Mouse (Mus musculus): ENCODE data around the gene Fem1a. TPM values are rescaled to one million over a fixed set of nuclear protein-coding genes. Genes with fewer than 3 reads are reported as not detected.

Fem1a gene
- polyA plus RNA-seq, 1 experiment from 2014 or later: 22.9 TPM

- Histone ChIP-seq H3K4me3 (no peak overlapping the region), H3K4me1 (peaks cover 7% of the 10 kb centered on the region), H3K9ac (replicated peaks) (no peak overlapping the region), H3K27me3 (no peaks in the 10 kb centered on the region), H3K4me2 (replicated peaks) (no peak overlapping the region), H3K9me3 (no peaks in the 10 kb centered on the region), H3K27ac (replicated peaks) (no peak overlapping the region), H3K36me3 (no peaks in the 10 kb centered on the region)
- no peak for ATAC-seq (replicated peaks)
- WGBS: 100% methylated on average over 1 of the region's 1 CpGs
Observed at GRCm38 (mm10) chr17:56298238-56298637, 41.6 kb downstream of the Fem1a start.

- no peak within 1 kb of the TSS for H3K27ac ChIP-seq (replicated peaks)
- 93% methylated on average over 9 of the region's 9 CpGs for WGBS
- ATAC-seq (replicated peaks): no peak
- H3K27me3 ChIP-seq: no peaks in the 10 kb centered on the region
- no peaks in the 10 kb centered on the region for H3K36me3 ChIP-seq
- H3K4me3 ChIP-seq: no peak within 1 kb of the TSS
- H3K4me1 ChIP-seq: peaks cover 21% of the 10 kb centered on the region
- H3K9ac ChIP-seq (replicated peaks): no peak within 1 kb of the TSS
- H3K9me3 ChIP-seq: no peaks in the 10 kb centered on the region
- no peak within 1 kb of the TSS for H3K4me2 ChIP-seq (replicated peaks)
Observed at GRCm38 (mm10) chr17:56300186-56300585, 43.6 kb downstream of the Fem1a start, which contains the start of gene Arrdc5. Arrdc5 (minus strand) TSS chr17:56300286.

DNA sequence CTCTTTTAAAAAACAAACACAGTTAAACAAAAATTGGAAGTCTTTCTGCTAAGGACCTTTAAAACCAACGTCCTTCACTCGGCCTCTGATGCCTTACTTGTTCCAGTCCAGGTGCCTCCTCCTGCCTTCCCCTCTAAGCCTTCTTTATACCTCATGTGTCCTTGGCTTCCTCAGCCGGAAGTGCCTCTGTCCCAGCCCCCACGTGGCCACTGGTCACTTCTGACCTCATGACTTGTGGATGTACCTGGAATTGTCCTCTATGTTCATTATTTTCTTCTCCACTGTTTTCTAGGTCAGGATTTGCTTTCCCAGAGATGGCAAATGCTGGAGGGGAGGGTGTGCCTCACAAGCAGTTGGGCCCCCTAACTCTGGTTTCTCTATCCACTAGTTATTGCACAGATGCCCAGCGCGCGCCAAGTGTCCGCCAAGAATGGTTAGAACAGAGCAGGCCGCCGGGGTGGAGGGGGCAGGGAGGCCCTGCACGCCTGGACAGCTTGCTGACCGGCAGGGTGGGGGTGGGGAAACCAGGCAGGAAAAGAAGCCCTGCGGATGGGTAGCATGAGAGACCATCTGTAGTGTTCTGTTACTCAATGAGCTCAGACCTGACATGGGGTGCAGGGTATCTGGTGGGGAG is 45.9 kb downstream of the Fem1a start:
- Histone ChIP-seq H3K4me2 (replicated peaks) (peak overlapping the region; percentile 95; the same call in 1 of the 2 replicates), H3K27ac (replicated peaks) (0 out of 2 replicates have a peak overlapping the region, but pooled peaks have one; percentile 38), H3K27me3 (no peaks in the 10 kb centered on the region), H3K36me3 (no peaks in the 10 kb centered on the region), H3K4me3 (no peak overlapping the region), H3K4me1 (peaks cover 29% of the 10 kb centered on the region), H3K9me3 (no peaks in the 10 kb centered on the region), H3K9ac (replicated peaks) (no peak overlapping the region)
- 22% methylated on average over 13 of the region's 13 CpGs for WGBS
- ATAC-seq (replicated peaks): no peak

DNA sequence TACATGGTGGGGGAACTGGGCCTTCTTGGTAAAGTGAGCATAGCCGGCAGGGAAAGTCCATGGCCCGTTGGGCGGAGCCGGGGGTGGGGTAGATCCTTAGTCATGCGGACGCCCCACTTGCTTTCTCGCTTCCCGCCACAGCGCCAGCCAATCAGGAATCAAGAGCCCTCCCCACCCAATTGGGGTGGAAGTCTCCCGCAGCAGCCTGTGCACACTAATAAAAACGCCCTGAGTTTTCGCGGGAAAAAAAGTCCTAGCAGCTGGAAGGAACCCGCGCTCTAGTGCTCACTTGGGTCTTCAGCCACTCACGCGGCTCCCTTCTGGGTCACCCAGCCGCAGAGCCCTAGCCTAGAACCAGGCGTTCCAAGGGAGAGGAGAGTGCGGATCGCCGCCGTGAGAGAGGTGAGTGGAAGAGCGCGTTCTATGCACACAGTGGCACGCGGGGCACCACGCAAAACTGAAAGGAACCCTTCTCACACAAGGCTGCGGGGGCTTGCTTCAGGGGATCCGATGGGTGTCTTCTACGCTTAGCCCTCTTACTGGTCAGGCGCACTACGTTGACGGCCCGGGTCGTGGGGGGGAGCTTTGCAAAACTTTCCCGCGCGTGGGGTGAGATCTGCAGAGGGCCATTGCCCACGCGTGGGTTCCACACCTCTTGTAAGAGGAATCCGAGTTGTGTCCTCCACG is 46.7 kb downstream of the Fem1a start, which contains the start of gene Uhrf1:
TSS of gene Uhrf1 (plus strand) at position 162 of the 687 bp plus-strand sequence.
- H3K4me2 ChIP-seq (replicated peaks): peak within 1 kb of the TSS; percentile 95
- H3K36me3 ChIP-seq: no peaks in the 10 kb centered on the region
- H3K9me3 ChIP-seq: no peaks in the 10 kb centered on the region
- WGBS: under 1% methylated on average over 43 of the region's 43 CpGs
- peak; percentile 57 for ATAC-seq (replicated peaks)
- H3K4me3 ChIP-seq: peak within 1 kb of the TSS; percentile 70
- H3K27me3 ChIP-seq: no peaks in the 10 kb centered on the region
- peaks cover 29% of the 10 kb centered on the region for H3K4me1 ChIP-seq
- H3K27ac ChIP-seq (replicated peaks): peak within 1 kb of the TSS; percentile 65
- peak within 1 kb of the TSS; percentile 50 for H3K9ac ChIP-seq (replicated peaks)

DNA sequence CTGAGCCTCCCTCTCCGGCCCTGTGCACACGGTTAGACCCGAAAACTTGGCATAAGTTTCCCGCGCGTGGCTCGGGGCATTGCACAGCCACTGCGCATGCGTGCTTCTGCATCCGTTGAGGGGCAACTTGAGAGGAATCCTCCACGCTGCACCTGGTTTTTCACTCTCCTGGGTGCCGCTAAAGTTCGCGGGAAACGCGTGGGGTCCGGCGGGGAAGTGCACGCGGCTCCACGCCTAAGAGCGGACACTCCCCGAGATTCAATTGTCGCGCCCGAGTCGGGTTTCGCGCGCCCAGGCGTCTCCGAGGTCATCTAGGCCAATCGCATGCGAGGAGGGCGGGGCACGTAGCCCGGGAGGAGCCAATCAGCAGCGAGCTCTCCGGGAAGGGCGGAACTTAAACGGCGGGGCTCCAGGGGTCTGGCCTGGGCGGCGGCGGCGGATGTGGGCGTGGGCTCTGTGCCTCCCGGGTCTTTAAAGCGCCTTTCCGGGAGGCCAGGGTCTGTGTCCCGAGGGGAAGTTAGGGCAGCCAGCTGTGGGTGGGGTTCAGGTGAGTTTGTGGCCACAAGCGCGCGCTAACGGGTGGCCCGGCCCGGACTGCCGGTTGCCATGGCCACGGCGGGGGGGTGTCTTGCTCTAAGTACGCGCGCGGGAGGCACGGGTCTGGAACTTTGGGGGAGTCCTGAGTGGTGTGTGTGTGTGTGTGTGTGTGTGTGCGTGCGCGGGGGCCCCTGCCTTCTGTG is 47.4 kb downstream of the Fem1a start:
- WGBS: under 1% methylated on average over 68 of the region's 68 CpGs
- Histone ChIP-seq H3K27ac (replicated peaks) (peak overlapping the region; percentile 65), H3K4me2 (replicated peaks) (peak overlapping the region; percentile 95), H3K9ac (replicated peaks) (peak overlapping the region; percentile 50), H3K9me3 (no peaks in the 10 kb centered on the region), H3K36me3 (no peaks in the 10 kb centered on the region), H3K4me1 (peaks cover 29% of the 10 kb centered on the region), H3K27me3 (no peaks in the 10 kb centered on the region), H3K4me3 (peak overlapping the region; percentile 70)
- peak; percentile 96 for ATAC-seq (replicated peaks)

- 11% methylated on average over 11 of the region's 11 CpGs for WGBS
Observed at GRCm38 (mm10) chr17:56304718-56305117, 48.1 kb downstream of the Fem1a start.

DNA sequence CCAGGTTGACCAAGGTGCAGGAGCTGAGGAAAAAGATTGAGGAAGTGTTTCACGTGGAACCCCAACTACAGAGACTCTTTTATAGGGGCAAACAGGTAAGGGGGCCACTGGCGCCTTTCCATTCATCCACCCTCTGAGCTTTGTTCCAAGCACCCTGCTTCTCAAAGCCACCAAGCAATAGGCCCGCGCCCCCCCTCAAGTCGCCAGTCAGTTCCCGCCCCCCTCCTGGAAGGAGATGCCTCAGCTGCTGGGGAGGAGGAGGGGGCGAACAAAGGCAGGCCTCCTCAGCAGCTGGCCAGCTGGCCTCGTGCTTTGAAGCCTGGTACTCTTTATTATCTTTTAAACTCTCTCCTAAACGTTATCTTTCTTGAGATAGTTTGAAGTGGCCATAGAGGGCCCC is 48.5 kb downstream of the Fem1a start:
- no peaks in the 10 kb centered on the region for H3K36me3 ChIP-seq
- ATAC-seq (replicated peaks): no peak
- H3K27ac ChIP-seq (replicated peaks): no peak overlapping the region
- peaks cover 29% of the 10 kb centered on the region for H3K4me1 ChIP-seq
- peak overlapping the region; percentile 70 for H3K4me3 ChIP-seq
- 17% methylated on average over 9 of the region's 9 CpGs for WGBS
- H3K9ac ChIP-seq (replicated peaks): peak overlapping the region; percentile 50; the same call in 1 of the 2 replicates
- H3K27me3 ChIP-seq: no peaks in the 10 kb centered on the region
- H3K4me2 ChIP-seq (replicated peaks): peak overlapping the region; percentile 95
- no peaks in the 10 kb centered on the region for H3K9me3 ChIP-seq

More at GRCm38 (mm10) chr17:56304718-56305117, 48.1 kb downstream of the Fem1a start:
- ATAC-seq (replicated peaks): no peak
- peak overlapping the region; percentile 50 for H3K9ac ChIP-seq (replicated peaks)
- no peaks in the 10 kb centered on the region for H3K36me3 ChIP-seq
- H3K4me1 ChIP-seq: peaks cover 29% of the 10 kb centered on the region
- peak overlapping the region; percentile 70 for H3K4me3 ChIP-seq
- no peaks in the 10 kb centered on the region for H3K9me3 ChIP-seq
- peak overlapping the region; percentile 95 for H3K4me2 ChIP-seq (replicated peaks)
- H3K27me3 ChIP-seq: no peaks in the 10 kb centered on the region
- H3K27ac ChIP-seq (replicated peaks): no peak overlapping the region

DNA sequence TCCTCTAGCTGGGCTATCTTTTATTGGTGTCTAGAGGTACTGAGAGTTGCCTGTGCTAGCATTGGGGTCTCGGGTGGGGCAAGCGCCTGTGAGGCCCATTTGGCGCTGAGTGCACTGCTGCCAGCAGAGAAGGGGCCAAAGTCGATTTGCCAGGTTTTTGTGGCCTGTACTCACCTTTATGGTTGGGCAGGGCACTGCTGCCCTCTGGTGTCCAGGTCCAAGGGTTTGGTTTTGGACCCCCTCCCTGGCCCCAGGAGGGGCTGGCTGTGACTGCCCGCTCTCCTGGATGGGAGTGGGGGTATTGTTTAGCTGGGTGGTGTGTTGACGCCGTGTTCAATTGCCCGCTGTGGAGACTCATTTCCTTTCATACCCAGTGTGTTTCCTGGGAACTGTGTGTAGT is 49.2 kb downstream of the Fem1a start:
- Histone ChIP-seq H3K27ac (replicated peaks) (no peak overlapping the region), H3K4me1 (peaks cover 29% of the 10 kb centered on the region), H3K4me3 (peak overlapping the region; percentile 70; the same call in 1 of the 2 replicates), H3K36me3 (no peaks in the 10 kb centered on the region), H3K27me3 (no peaks in the 10 kb centered on the region), H3K9ac (replicated peaks) (no peak overlapping the region), H3K9me3 (no peaks in the 10 kb centered on the region), H3K4me2 (replicated peaks) (peak overlapping the region; percentile 95)
- no peak for ATAC-seq (replicated peaks)
- WGBS: 51% methylated on average over 8 of the region's 8 CpGs

DNA sequence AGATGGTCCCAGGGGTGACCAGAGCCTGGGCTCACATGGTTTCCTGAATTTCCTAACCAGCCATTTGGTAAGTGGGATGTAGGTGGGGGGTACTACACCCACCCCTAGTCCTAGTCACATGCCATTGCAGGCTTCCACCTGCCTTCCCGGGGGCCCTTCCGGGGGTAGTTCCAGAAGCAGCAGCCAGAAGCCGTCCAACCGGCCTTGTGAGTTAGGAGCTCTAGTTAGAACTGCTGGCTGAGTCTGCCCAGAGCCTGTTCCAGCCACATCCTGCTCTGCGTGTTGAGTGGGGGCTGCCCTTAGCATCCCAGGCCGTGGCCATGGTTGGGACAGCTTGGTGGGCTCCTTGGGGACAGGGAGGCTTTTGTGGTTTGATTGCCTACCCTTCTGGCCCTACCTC is 51.5 kb downstream of the Fem1a start:
- ATAC-seq (replicated peaks): no peak

DNA sequence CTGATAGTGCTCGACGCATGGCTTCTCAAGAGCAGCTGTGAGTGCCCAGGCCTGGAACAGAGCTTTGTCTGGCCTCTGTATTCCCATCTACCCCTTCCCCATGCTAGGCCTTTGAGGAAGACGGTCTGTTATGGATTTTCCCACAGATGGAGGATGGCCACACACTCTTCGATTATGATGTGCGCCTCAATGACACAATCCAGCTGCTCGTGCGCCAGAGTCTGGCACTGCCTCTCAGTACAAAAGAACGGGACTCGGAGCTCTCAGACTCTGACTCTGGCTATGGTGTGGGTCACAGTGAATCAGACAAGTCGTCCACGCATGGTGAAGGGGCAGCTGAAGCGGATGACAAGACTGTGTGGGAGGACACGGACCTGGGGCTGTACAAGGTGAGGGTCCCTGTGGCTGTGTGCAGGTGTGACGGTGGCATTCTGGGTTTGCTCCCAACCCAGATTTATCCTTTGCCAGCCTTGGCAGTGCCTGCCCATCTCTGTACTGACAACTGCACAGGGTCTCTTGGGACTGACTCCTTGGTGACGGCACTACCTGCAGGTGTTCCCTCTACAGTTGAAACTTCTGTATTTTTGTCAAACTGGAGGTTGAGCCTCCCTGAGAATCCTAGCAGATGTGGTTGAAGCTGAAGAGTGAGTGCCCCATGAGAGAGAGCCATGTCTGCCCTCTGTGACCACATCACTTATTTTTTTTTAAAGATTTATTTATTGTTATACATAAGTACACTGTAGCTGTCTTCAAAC is 52.8 kb downstream of the Fem1a start:
- H3K36me3 ChIP-seq: no peaks in the 10 kb centered on the region; the same call in 1 of the 2 replicates
- H3K9ac ChIP-seq (replicated peaks): no peak overlapping the region
- WGBS: 91% methylated on average over 15 of the region's 15 CpGs
- ATAC-seq (replicated peaks): no peak
- H3K27me3 ChIP-seq: no peaks in the 10 kb centered on the region
- no peaks in the 10 kb centered on the region for H3K9me3 ChIP-seq
- H3K4me1 ChIP-seq: peaks cover 16% of the 10 kb centered on the region
- no peak overlapping the region for H3K4me2 ChIP-seq (replicated peaks)
- H3K27ac ChIP-seq (replicated peaks): no peak overlapping the region
- no peak overlapping the region for H3K4me3 ChIP-seq

More for the DNA sequence above, 51.5 kb downstream of the Fem1a start:
- Histone ChIP-seq H3K27ac (replicated peaks) (no peak overlapping the region), H3K36me3 (no peaks in the 10 kb centered on the region; the same call in 1 of the 2 replicates), H3K4me2 (replicated peaks) (no peak overlapping the region), H3K9ac (replicated peaks) (no peak overlapping the region), H3K4me3 (no peak overlapping the region), H3K4me1 (peaks cover 23% of the 10 kb centered on the region), H3K27me3 (no peaks in the 10 kb centered on the region), H3K9me3 (no peaks in the 10 kb centered on the region)
- WGBS: 87% methylated on average over 6 of the region's 6 CpGs

All from forebrain, embryonic 15.5 days (tissue).